Mouse (Mus musculus) adrenal gland, postnatal 36 days (tissue): ENCODE results near the gene Gja5. TPM values are rescaled to one million over a fixed set of nuclear protein-coding genes. Genes with fewer than 3 reads are reported as not detected.

Experiments
- DNase-seq, 2 experiments: peaks; one replicate each; pipeline ENCODE4 v3.0.0; 2021; ENCODE audit warnings: mixed read lengths in 1 of 2
- long read RNA-seq, 2 experiments: library from polyadenylated mRNA; stranded (forward); transcript quantifications; one replicate each; pipeline ENCODE4 v2.0.0; 2021; ENCODE audit warnings: borderline sequencing depth in 2 of 2
- total RNA-seq, 2 experiments: library from RNA; stranded (reverse); gene quantifications; 2 replicates each; pipeline ENCODE4 v1.2.3; 2021

The Gja5 gene
- 1 to 10 TPM in 1 of 2 experiments, under 1 TPM in 1; 0.76 to 3.6 TPM for total RNA-seq
- long read RNA-seq, experiment 1, partial matches to known transcripts, result 0 of 1 reads
- long read RNA-seq, experiment 1, other reads (novel, unspliced or antisense), result 1 of 1 reads
- long read RNA-seq, experiment 2, result 0 reads

GRCm38 (mm10) chr3:96904393-96904792 lies at the start of gene Gja5:
Gja5 (plus strand) TSS chr3:96904693.
- DNase-seq, result no peak

GRCm38 (mm10) chr3:96855833-96856232 lies 48.7 kb upstream of the Gja5 start:
- DNase-seq, result no peak

GRCm38 (mm10) chr3:96860498-96860897 lies 44.0 kb upstream of the Gja5 start:
- DNase-seq, result no peak

- DNase-seq, result no peak
Observed at GRCm38 (mm10) chr3:96867863-96868262, 36.6 kb upstream of the Gja5 start.

- no peak for DNase-seq
Observed at GRCm38 (mm10) chr3:96868566-96868965, 35.9 kb upstream of the Gja5 start.

- no peak for DNase-seq
Observed at GRCm38 (mm10) chr3:96869091-96869490, 35.4 kb upstream of the Gja5 start.

GRCm38 (mm10) chr3:96870270-96870669 lies 34.2 kb upstream of the Gja5 start:
- no peak for DNase-seq

GRCm38 (mm10) chr3:96871070-96871469 lies 33.4 kb upstream of the Gja5 start:
- DNase-seq, result no peak

GRCm38 (mm10) chr3:96872501-96872900 lies 32.0 kb upstream of the Gja5 start:
- DNase-seq, result no peak

- no peak for DNase-seq
Observed at GRCm38 (mm10) chr3:96874808-96875571, 29.5 kb upstream of the Gja5 start.

GRCm38 (mm10) chr3:96879536-96879935 lies 25.0 kb upstream of the Gja5 start:
- no peak for DNase-seq

- no peak for DNase-seq
Observed at GRCm38 (mm10) chr3:96880385-96880784, 24.1 kb upstream of the Gja5 start.

- no peak for DNase-seq
Observed at GRCm38 (mm10) chr3:96881557-96881956, 22.9 kb upstream of the Gja5 start.

- DNase-seq, result no peak
Observed at GRCm38 (mm10) chr3:96882061-96882849, 22.2 kb upstream of the Gja5 start.

- DNase-seq, result no peak
Observed at GRCm38 (mm10) chr3:96883690-96884089, 20.8 kb upstream of the Gja5 start.

GRCm38 (mm10) chr3:96902336-96902999 lies 2.0 kb upstream of the Gja5 start:
- DNase-seq, result no peak

- DNase-seq, result peak; percentile 95 to 96
Observed at GRCm38 (mm10) chr3:96904851-96905541, 503 bp downstream of the Gja5 start, which contains the start of gene Gpr89. Gpr89 (minus strand) TSS chr3:96905346.

GRCm38 (mm10) chr3:96905592-96905991 lies 1.1 kb downstream of the Gja5 start:
- no peak for DNase-seq

GRCm38 (mm10) chr3:96920991-96921390 lies 16.5 kb downstream of the Gja5 start:
- no peak for DNase-seq

- DNase-seq, result no peak
Observed at GRCm38 (mm10) chr3:96924631-96925030, 20.1 kb downstream of the Gja5 start.

GRCm38 (mm10) chr3:96925920-96926319 lies 21.4 kb downstream of the Gja5 start, which contains the start of gene Gja8:
Gja8 (minus strand) TSS chr3:96926020.
- no peak for DNase-seq

GRCm38 (mm10) chr3:96931261-96931681 lies 26.8 kb downstream of the Gja5 start:
- no peak for DNase-seq
